20 mouse cellular contexts compared by ENCODE assay signal in the genomic region with DNA sequence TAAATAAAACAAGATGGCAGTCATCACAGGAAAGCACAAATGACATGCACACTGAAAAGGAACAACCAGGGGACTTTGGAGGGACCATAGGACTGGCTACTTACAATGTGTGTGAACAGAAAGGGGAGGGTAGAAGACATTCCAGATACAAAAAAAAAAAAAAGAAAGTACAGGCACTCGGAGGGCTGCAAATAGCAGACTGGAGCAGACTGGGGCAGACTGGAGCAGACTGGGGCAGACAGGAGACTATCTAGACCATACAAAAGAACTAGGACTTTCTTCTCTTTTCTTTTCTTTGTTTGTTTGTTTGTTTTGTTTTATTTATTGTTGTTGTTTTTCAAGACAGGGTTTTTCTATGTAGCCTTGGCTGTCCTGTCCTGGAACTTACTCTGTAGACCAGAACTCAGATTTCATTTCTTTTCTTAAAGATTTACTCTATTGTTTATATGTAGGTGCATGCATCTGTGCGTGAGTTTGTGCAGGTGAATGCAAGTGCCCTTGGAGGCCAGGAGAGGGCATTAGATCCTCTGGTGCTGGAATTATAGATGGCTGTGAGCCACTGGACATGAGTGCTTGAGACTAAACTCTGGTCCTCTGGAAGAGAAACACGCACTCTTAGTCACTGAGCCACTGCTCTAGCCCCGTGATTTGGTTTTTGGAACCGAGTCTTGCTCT. TPM values are rescaled to one million over a fixed set of nuclear protein-coding genes. Genes with fewer than 3 reads are reported as not detected.
A peak's percentile ranks its signal among the peaks of the same experiment; 100 is the strongest.
DNase-seq lines count a peak whose midpoint lies in the region; ATAC-seq and TF ChIP-seq lines count a peak whose summit lies in the region.
"Had no signal": no experiment of that assay in that cellular context is flagged by ENCODE, and none has a peak within 500 bp of the region (broad histone marks: within the 10 kb centered on the region; RNA-seq: fewer than 3 reads in every experiment).

No protein-coding gene starts in this region.

- H3K9me3 ChIP-seq in heart, embryonic 16.5 days (replicated peaks; ENCODE audit: control insufficient read depth, low read length), result no peaks in the 10 kb centered on the region
- no peaks in the 10 kb centered on the region for H3K9me3 ChIP-seq in lung, postnatal 0 days (ENCODE audit: low read length)
- H3K9me3 ChIP-seq: embryonic facial prominence, embryonic 12.5 days; limb, embryonic 13.5 days; neural tube, embryonic 13.5 days had no signal

- H3K79me2 ChIP-seq in heart, adult 2 months (replicated peaks; ENCODE audit: control insufficient read depth, insufficient read depth, low read length), result peaks cover 2% of the 10 kb centered on the region

- H3K36me3 ChIP-seq in heart, adult 2 months (ENCODE audit: control insufficient read depth, insufficient read depth, low read length), result peaks cover 29% of the 10 kb centered on the region
- H3K36me3 ChIP-seq in heart, embryonic 16.5 days (ENCODE audit: control insufficient read depth, insufficient read depth), result 0 out of 2 replicates have a peak, but pooled peaks cover 4% of the 10 kb centered on the region
- no peaks in the 10 kb centered on the region for H3K36me3 ChIP-seq in lung, postnatal 0 days (ENCODE audit: insufficient read depth, low read length)
- H3K36me3 ChIP-seq: embryonic facial prominence, embryonic 12.5 days; limb, embryonic 13.5 days; neural tube, embryonic 13.5 days had no signal

- peak; percentile 29 for TF ChIP-seq CTCF in heart, adult 2 months (IDR thresholded peaks at IDR 0.05)
- TF ChIP-seq CTCF in lung, postnatal 0 days (IDR thresholded peaks at IDR 0.05), result 0 out of 2 replicates have a peak, but pooled peaks have one; percentile 26

- intact Hi-C loops in heart, adult 2 months (cut with DNase I), result no loop called here

- H3K9ac ChIP-seq in heart, adult 2 months (ENCODE audit: low read depth, low read length), result no peak overlapping the region
- 0 out of 2 replicates have a peak overlapping the region, but pooled peaks have one; percentile 21 for H3K9ac ChIP-seq in heart, embryonic 16.5 days (ENCODE audit: low read length)
- H3K9ac ChIP-seq in lung, postnatal 0 days (replicated peaks; ENCODE audit: low read depth), result no peak overlapping the region
- H3K9ac ChIP-seq: embryonic facial prominence, embryonic 12.5 days; limb, embryonic 13.5 days; liver, embryonic 14.5 days; neural tube, embryonic 13.5 days had no signal

- DNase-seq in heart, adult 2 months, result no peak
- no peak for DNase-seq in heart, postnatal 4 days
- DNase-seq in heart, adult 9 months (ENCODE audit: low spot score in 2 of 2), result no peak
- DNase-seq in lung, postnatal 0 days (ENCODE audit: low spot score), result no peak
- no peak for DNase-seq in lung, postnatal 36 days
- no peak for DNase-seq in right cerebral cortex, postnatal 14 days
- no peak for DNase-seq in kidney, adult 9 months
- DNase-seq: cerebellum, adult 11 months; cerebellum, postnatal 10 days; gastrocnemius, postnatal 25 days; layer of hippocampus, postnatal 36 days; midbrain, embryonic 14.5 days; thymus, postnatal 25 days had no signal

- H3K4me1 ChIP-seq in heart, adult 2 months (ENCODE audit: control insufficient read depth, insufficient read depth, low read length), result peaks cover 43% of the 10 kb centered on the region
- peaks cover 61% of the 10 kb centered on the region for H3K4me1 ChIP-seq in heart, embryonic 16.5 days (ENCODE audit: control insufficient read depth, insufficient read depth, low read length)
- H3K4me1 ChIP-seq in lung, postnatal 0 days (ENCODE audit: insufficient read depth, low read depth, low read length), result peaks cover 3% of the 10 kb centered on the region; the same call in 1 of the 2 replicates

- H3K27ac ChIP-seq in heart, adult 2 months, result no peak overlapping the region; the same call in 1 of the 2 replicates
- H3K27ac ChIP-seq in heart, embryonic 16.5 days (ENCODE audit: low read length), result peak overlapping the region; percentile 85
- no peak overlapping the region for H3K27ac ChIP-seq in lung, postnatal 0 days (ENCODE audit: low read length)
- H3K27ac ChIP-seq: embryonic facial prominence, embryonic 12.5 days; limb, embryonic 13.5 days; liver, embryonic 14.5 days; neural tube, embryonic 13.5 days had no signal

- no peak for TF ChIP-seq EP300 in heart, adult 2 months (IDR thresholded peaks at IDR 0.05; ENCODE audit: insufficient read depth, low read depth, low read length)
- no peak for TF ChIP-seq EP300 in lung, postnatal 0 days (IDR thresholded peaks at IDR 0.05)

- WGBS in heart, adult 2 months, result 76% methylated on average over 5 of the region's 5 CpGs
- 66% methylated on average over 5 of the region's 5 CpGs for WGBS in heart, embryonic 16.5 days
- 85% methylated on average over 5 of the region's 5 CpGs for WGBS in lung, postnatal 0 days

- no peak for ATAC-seq in heart, embryonic 16.5 days (replicated peaks; ENCODE audit: extremely low read depth, insufficient read depth, low FRiP score)
- ATAC-seq in lung, postnatal 0 days, result no peak
- ATAC-seq: CD4-positive, CD25-positive, alpha-beta regulatory T cell, adult 4 months; forebrain, embryonic 14.5 days had no signal

- no peak overlapping the region for H3K4me3 ChIP-seq in heart, adult 2 months
- H3K4me3 ChIP-seq in heart, embryonic 16.5 days (ENCODE audit: low read length), result no peak overlapping the region
- no peak overlapping the region for H3K4me3 ChIP-seq in lung, postnatal 0 days (ENCODE audit: low read depth, low read length)
- H3K4me3 ChIP-seq: embryonic facial prominence, embryonic 12.5 days; limb, embryonic 13.5 days; neural tube, embryonic 13.5 days had no signal

- no peak overlapping the region for H3K4me2 ChIP-seq in heart, embryonic 16.5 days (ENCODE audit: low read depth, low read length)
- no peak overlapping the region for H3K4me2 ChIP-seq in lung, postnatal 0 days (replicated peaks; ENCODE audit: low read depth, low read length)
- H3K4me2 ChIP-seq: embryonic facial prominence, embryonic 12.5 days; limb, embryonic 13.5 days; neural tube, embryonic 13.5 days had no signal

- H3K27me3 ChIP-seq in heart, adult 2 months (ENCODE audit: control insufficient read depth, insufficient read depth, low read length), result no peaks in the 10 kb centered on the region
- no peaks in the 10 kb centered on the region for H3K27me3 ChIP-seq in heart, embryonic 16.5 days (ENCODE audit: control insufficient read depth, insufficient read depth, low read length)
- no peaks in the 10 kb centered on the region for H3K27me3 ChIP-seq in lung, postnatal 0 days (replicated peaks; ENCODE audit: insufficient read depth, low read length)
- H3K27me3 ChIP-seq: embryonic facial prominence, embryonic 12.5 days; limb, embryonic 13.5 days; neural tube, embryonic 13.5 days had no signal

- no peak for TF ChIP-seq POLR2A in heart, adult 2 months (IDR thresholded peaks at IDR 0.05; ENCODE audit: insufficient read depth, low read depth, low read length)

RNA-seq across cellular contexts. Expression of a gene that starts 11.1 kb away (rescaled TPM):
- 10 to 100 TPM; 59.3 to 73.9 TPM for total RNA-seq in heart, adult 2 months (2021)
- polyA plus RNA-seq in heart, adult 2 months (2012; rRNA removed), result 41.6 and 55.0 TPM in 2 replicates
- total RNA-seq in heart, postnatal 4 days (2021), result 10 to 100 TPM; 74.7 to 79.8 TPM
- 42.1 and 51.9 TPM in 2 replicates for polyA plus RNA-seq in heart, embryonic 16.5 days (2015; fragmentation: Nextera tagmentation; extraction: Ambion mirVana)
- 11.2 and 12.2 TPM in 2 replicates for polyA plus RNA-seq in lung, postnatal 0 days (2015; fragmentation: Nextera tagmentation; extraction: Ambion mirVana)

RNA-seq across cellular contexts. Expression of a gene that starts 30.1 kb away (rescaled TPM):
- total RNA-seq in heart, adult 2 months (2021), result 1 to 10 TPM; 4.2 to 5.3 TPM
- 4.9 and 5.9 TPM in 2 replicates for polyA plus RNA-seq in heart, adult 2 months (2012; rRNA removed)
- total RNA-seq in heart, postnatal 4 days (2021), result 1 to 10 TPM; 3.0 to 3.6 TPM
- 3.2 and 4.9 TPM in 2 replicates for polyA plus RNA-seq in heart, embryonic 16.5 days (2015; fragmentation: Nextera tagmentation; extraction: Ambion mirVana)
- polyA plus RNA-seq in lung, postnatal 0 days (2015; fragmentation: Nextera tagmentation; extraction: Ambion mirVana), result 8.0 and 9.9 TPM in 2 replicates
